Mouse (Mus musculus) E14TG2a.4 (cell line): ENCODE data around the gene Rbm33.

Source experiments
- CTCF ChIP-seq: conservative IDR thresholded peaks from 2 replicates; pipeline ENCODE4 v1.5.1; 2014; ENCODE audit warnings: low read length
- POU5F1 ChIP-seq: IDR thresholded peaks from 2 replicates; pipeline ENCODE4 v1.6.1; 2014; ENCODE audit warnings: low read length, borderline replicate concordance

GRCm38 (mm10) chr5:28382289-28382688 is 65.4 kb downstream of the Rbm33 start:
- TF ChIP-seq CTCF (no peak), POU5F1 (no peak)
